In genomic region chr7:35027801-35028420, GRCm38 (mm10) we compare ENCODE assay signal across 16 mouse cellular contexts. TPM values are rescaled to one million over a fixed set of nuclear protein-coding genes. Genes with fewer than 3 reads are reported as not detected.
DNase-seq lines count a peak whose midpoint lies in the region; ATAC-seq and TF ChIP-seq lines count a peak whose summit lies in the region.
"Had no signal": no experiment of that assay in that cellular context is flagged by ENCODE, and none has a peak within 500 bp of the region (broad histone marks: within the 10 kb centered on the region; RNA-seq: fewer than 3 reads in every experiment).

No protein-coding gene starts in this region.

- no peaks in the 10 kb centered on the region for H3K36me3 ChIP-seq in hindbrain, embryonic 15.5 days
- peaks cover 22% of the 10 kb centered on the region for H3K36me3 ChIP-seq in hindbrain, embryonic 10.5 days
- H3K36me3 ChIP-seq in lung, embryonic 15.5 days = peaks cover 7% of the 10 kb centered on the region; the same call in 1 of the 2 replicates
- no peaks in the 10 kb centered on the region for H3K36me3 ChIP-seq in stomach, embryonic 16.5 days (ENCODE audit: control insufficient read depth, insufficient read depth, low read length)
- no peaks in the 10 kb centered on the region for H3K36me3 ChIP-seq in stomach, postnatal 0 days (ENCODE audit: control insufficient read depth, insufficient read depth, low read length)
- peaks cover 31% of the 10 kb centered on the region for H3K36me3 ChIP-seq in small intestine, adult 2 months (ENCODE audit: control insufficient read depth, insufficient read depth, low read length)
- H3K36me3 ChIP-seq: heart, embryonic 15.5 days; liver, embryonic 15.5 days had no signal

- no peak for TF ChIP-seq EP300 in stomach, postnatal 0 days (optimal IDR thresholded peaks at IDR 0.05)

- no peaks in the 10 kb centered on the region for H3K27me3 ChIP-seq in hindbrain, embryonic 15.5 days
- no peaks in the 10 kb centered on the region for H3K27me3 ChIP-seq in hindbrain, embryonic 10.5 days (ENCODE audit: insufficient read depth, poor library complexity, severe bottlenecking)
- H3K27me3 ChIP-seq in lung, embryonic 15.5 days = no peaks in the 10 kb centered on the region
- H3K27me3 ChIP-seq in stomach, embryonic 16.5 days (ENCODE audit: control insufficient read depth, insufficient read depth, low read length) = no peaks in the 10 kb centered on the region
- H3K27me3 ChIP-seq in stomach, postnatal 0 days (ENCODE audit: control insufficient read depth, insufficient read depth, low read length) = no peaks in the 10 kb centered on the region
- no peaks in the 10 kb centered on the region for H3K27me3 ChIP-seq in small intestine, adult 2 months (ENCODE audit: control insufficient read depth, insufficient read depth, low read length)
- H3K27me3 ChIP-seq: forebrain, embryonic 12.5 days; heart, embryonic 15.5 days; limb, embryonic 12.5 days; liver, embryonic 15.5 days; Patski had no signal

- no peak overlapping the region for H3K4me3 ChIP-seq in hindbrain, embryonic 15.5 days
- no peak overlapping the region for H3K4me3 ChIP-seq in hindbrain, embryonic 10.5 days
- H3K4me3 ChIP-seq in lung, embryonic 15.5 days = no peak overlapping the region
- H3K4me3 ChIP-seq in stomach, embryonic 16.5 days (replicated peaks; ENCODE audit: low read length) = no peak overlapping the region
- no peak overlapping the region for H3K4me3 ChIP-seq in stomach, postnatal 0 days (ENCODE audit: low read depth, low read length)
- H3K4me3 ChIP-seq in small intestine, adult 2 months (ENCODE audit: low read depth, low read length) = peak overlapping the region; percentile 68
- H3K4me3 ChIP-seq: forebrain, embryonic 12.5 days; heart, embryonic 15.5 days; limb, embryonic 12.5 days; liver, embryonic 15.5 days had no signal

- no peak overlapping the region for H3K4me2 ChIP-seq in hindbrain, embryonic 15.5 days
- H3K4me2 ChIP-seq in lung, embryonic 15.5 days = no peak overlapping the region
- no peak overlapping the region for H3K4me2 ChIP-seq in stomach, embryonic 16.5 days (ENCODE audit: low read depth, low read length)
- H3K4me2 ChIP-seq in stomach, postnatal 0 days (replicated peaks; ENCODE audit: low read depth) = no peak overlapping the region
- H3K4me2 ChIP-seq: forebrain, embryonic 12.5 days; heart, embryonic 15.5 days; limb, embryonic 12.5 days; liver, embryonic 15.5 days had no signal

- H3K9me3 ChIP-seq in hindbrain, embryonic 15.5 days = no peaks in the 10 kb centered on the region
- no peaks in the 10 kb centered on the region for H3K9me3 ChIP-seq in hindbrain, embryonic 10.5 days
- H3K9me3 ChIP-seq in lung, embryonic 15.5 days = no peaks in the 10 kb centered on the region
- H3K9me3 ChIP-seq in stomach, embryonic 16.5 days (replicated peaks; ENCODE audit: control insufficient read depth, low read length) = no peaks in the 10 kb centered on the region
- H3K9me3 ChIP-seq in stomach, postnatal 0 days (ENCODE audit: control insufficient read depth, low read length) = no peaks in the 10 kb centered on the region
- H3K9me3 ChIP-seq: forebrain, embryonic 12.5 days; heart, embryonic 15.5 days; limb, embryonic 12.5 days; liver, embryonic 15.5 days had no signal

- no peak for DNase-seq in hindbrain, embryonic 10.5 days (ENCODE audit: low spot score)
- DNase-seq in lung, postnatal 10 days = no peak
- no peak for DNase-seq in stomach, postnatal 0 days (ENCODE audit: low spot score)
- DNase-seq in cerebellum, postnatal 14 days = no peak
- DNase-seq: cerebellum, adult 11 months; kidney, postnatal 14 days; right cerebral cortex, postnatal 25 days had no signal

- no peak overlapping the region for H3K9ac ChIP-seq in hindbrain, embryonic 15.5 days
- H3K9ac ChIP-seq in lung, embryonic 15.5 days = no peak overlapping the region
- H3K9ac ChIP-seq in stomach, embryonic 16.5 days (ENCODE audit: low read length) = 0 out of 2 replicates have a peak overlapping the region, but pooled peaks have one; percentile 19
- H3K9ac ChIP-seq in stomach, postnatal 0 days (ENCODE audit: low read length) = no peak overlapping the region; the same call in 1 of the 2 replicates
- H3K9ac ChIP-seq: forebrain, embryonic 12.5 days; heart, embryonic 15.5 days; limb, embryonic 12.5 days; liver, embryonic 15.5 days had no signal

- no peak for TF ChIP-seq CTCF in stomach, postnatal 0 days (IDR thresholded peaks at IDR 0.05; ENCODE audit: low read depth)
- TF ChIP-seq CTCF in small intestine, adult 2 months (IDR thresholded peaks at IDR 0.05; ENCODE audit: extremely low read depth, insufficient read length, insufficient replicate concordance, low read depth, low read length) = no peak

- no peak for ATAC-seq in hindbrain, embryonic 15.5 days (ENCODE audit: low FRiP score, low read depth)
- no peak for ATAC-seq in lung, embryonic 15.5 days (ENCODE audit: borderline replicate concordance, extremely low read depth, low FRiP score, low TSS enrichment)
- ATAC-seq in stomach, embryonic 16.5 days (ENCODE audit: insufficient read depth, low FRiP score) = no peak
- no peak for ATAC-seq in stomach, postnatal 0 days (ENCODE audit: low FRiP score, low TSS enrichment)
- ATAC-seq: Patski had no signal

- no peak for TF ChIP-seq POLR2A in small intestine, adult 2 months (IDR thresholded peaks at IDR 0.05; ENCODE audit: low read depth, low read length)

- 0 out of 2 replicates have a peak, but pooled peaks cover 5% of the 10 kb centered on the region for H3K4me1 ChIP-seq in hindbrain, embryonic 15.5 days (replicated peaks)
- 0 out of 2 replicates have a peak, but pooled peaks cover 7% of the 10 kb centered on the region for H3K4me1 ChIP-seq in hindbrain, embryonic 10.5 days (replicated peaks)
- 0 out of 2 replicates have a peak, but pooled peaks cover 11% of the 10 kb centered on the region for H3K4me1 ChIP-seq in lung, embryonic 15.5 days
- peaks cover 2% of the 10 kb centered on the region; the same call in 1 of the 2 replicates for H3K4me1 ChIP-seq in stomach, embryonic 16.5 days (ENCODE audit: control insufficient read depth, insufficient read depth, low read length)
- no peaks in the 10 kb centered on the region for H3K4me1 ChIP-seq in stomach, postnatal 0 days (replicated peaks; ENCODE audit: control insufficient read depth, insufficient read depth)
- H3K4me1 ChIP-seq in small intestine, adult 2 months (ENCODE audit: control insufficient read depth, insufficient read depth, insufficient read length, low read length) = peaks cover 26% of the 10 kb centered on the region

- 62% methylated on average over 9 of the region's 9 CpGs for whole genome bisulfite sequencing in hindbrain, embryonic 15.5 days
- WGBS in hindbrain, embryonic 10.5 days = 83% methylated on average over 9 of the region's 9 CpGs
- 44% methylated on average over 9 of the region's 9 CpGs for WGBS in lung, embryonic 15.5 days
- 57% methylated on average over 9 of the region's 9 CpGs for WGBS in stomach, embryonic 16.5 days
- WGBS in stomach, postnatal 0 days = 55% methylated on average over 9 of the region's 9 CpGs
- 36% methylated on average over 9 of the region's 9 CpGs for WGBS in small intestine, adult 2 months

- peak overlapping the region; percentile 12; the same call in 1 of the 2 replicates for H3K27ac ChIP-seq in hindbrain, embryonic 15.5 days (replicated peaks)
- no peak overlapping the region for H3K27ac ChIP-seq in hindbrain, embryonic 10.5 days
- H3K27ac ChIP-seq in lung, embryonic 15.5 days = 0 out of 2 replicates have a peak overlapping the region, but pooled peaks have one; percentile 4
- H3K27ac ChIP-seq in stomach, embryonic 16.5 days (ENCODE audit: low read length) = no peak overlapping the region
- no peak overlapping the region for H3K27ac ChIP-seq in stomach, postnatal 0 days (replicated peaks)
- peak overlapping the region; percentile 99 for H3K27ac ChIP-seq in small intestine, adult 2 months (ENCODE audit: insufficient read depth, low read depth, low read length)
- H3K27ac ChIP-seq: forebrain, embryonic 12.5 days; heart, embryonic 15.5 days; limb, embryonic 12.5 days; liver, embryonic 15.5 days had no signal

RNA-seq across cellular contexts. Expression of gene Cebpg, which starts 28.5 kb away (rescaled TPM):
- 30.5 and 33.3 TPM in 2 replicates for polyA plus RNA-seq in hindbrain, embryonic 15.5 days (2015; fragmentation: Nextera tagmentation; extraction: Ambion mirVana)
- 36.5 and 44.6 TPM in 2 replicates for polyA plus RNA-seq in hindbrain, embryonic 10.5 days (2016; fragmentation: Nextera tagmentation; extraction: Ambion mirVana)
- 42.3 and 44.9 TPM in 2 replicates for polyA plus RNA-seq in lung, embryonic 15.5 days (2015; fragmentation: Nextera tagmentation; extraction: Ambion mirVana)
- 26.1 and 27.4 TPM in 2 replicates for polyA plus RNA-seq in stomach, embryonic 16.5 days (2015; fragmentation: Nextera tagmentation; extraction: Ambion mirVana)
- 27.9 and 29.7 TPM in 2 replicates for polyA plus RNA-seq in stomach, postnatal 0 days (2015; fragmentation: Nextera tagmentation; extraction: Ambion mirVana)
- polyA plus RNA-seq in small intestine, adult 2 months (2012; rRNA removed) = 4.3 and 8.0 TPM in 2 replicates

Comparison
In these comparisons a context has a peak if more than half of its experiments do, and no peak if none do; other contexts are left out.
1. H3K27ac ChIP-seq: peak in hindbrain, embryonic 15.5 days (single experiment), lung, embryonic 15.5 days (single experiment) and small intestine, adult 2 months (single experiment); none in hindbrain, embryonic 10.5 days (single experiment), stomach, embryonic 16.5 days (single experiment) and stomach, postnatal 0 days (single experiment).